Mouse (Mus musculus) MEL (cell line): ENCODE results near the gene Adra1d.

ENCODE experiments used
- CTCF ChIP-seq, 3 experiments: IDR thresholded peaks in 2 of 3; conservative IDR thresholded peaks in 1 of 3; 2 replicates each; pipeline ENCODE4 v1.5.1; 2011 to 2012; ENCODE audit warnings: low read length in 3 of 3, low read depth in 2 of 3, mild to moderate bottlenecking in 2 of 3, improper control_type of control experiment in 1 of 3, inconsistent platforms in 1 of 3, mixed read lengths in 1 of 3, moderate library complexity in 1 of 3; ENCODE audit not compliant: control insufficient read depth in 1 of 3, insufficient read depth in 1 of 3, poor library complexity in 1 of 3, severe bottlenecking in 1 of 3
- EP300 ChIP-seq, 2 experiments: IDR thresholded peaks; 2 replicates each; pipeline ENCODE4 v1.6.1; 2011; ENCODE audit warnings: improper control_type of control experiment in 2 of 2, low read length in 2 of 2, low read depth in 1 of 2, mild to moderate bottlenecking in 1 of 2
- MAFK ChIP-seq: IDR thresholded peaks from 2 replicates; pipeline ENCODE4 v1.6.1; 2011; ENCODE audit warnings: low read depth, mild to moderate bottlenecking, low read length, improper control_type of control experiment, borderline replicate concordance
- NRF1 ChIP-seq: IDR thresholded peaks from 2 replicates; pipeline ENCODE4 v1.6.1; 2014; ENCODE audit warnings: low read depth, mild to moderate bottlenecking, inconsistent platforms, low read length, improper control_type of control experiment, moderate library complexity; ENCODE audit not compliant: poor library complexity, insufficient read depth, severe bottlenecking
- SIN3A ChIP-seq: IDR thresholded peaks from 2 replicates; pipeline ENCODE4 v1.6.1; 2012; ENCODE audit warnings: low read length, improper control_type of control experiment, inconsistent platforms
- USF1 ChIP-seq: IDR thresholded peaks from 2 replicates; pipeline ENCODE4 v1.6.1; 2014; ENCODE audit warnings: low read depth, mild to moderate bottlenecking, inconsistent platforms, low read length, improper control_type of control experiment, moderate library complexity
- ZNF384 ChIP-seq: IDR thresholded peaks from 2 replicates; pipeline ENCODE4 v1.6.1; 2012; ENCODE audit warnings: low read depth, mild to moderate bottlenecking, inconsistent platforms, low read length, improper control_type of control experiment

- TF ChIP-seq NRF1 (no peak), USF1 (no peak), CTCF (IDR thresholded peaks at IDR 0.05 in 2 of 3, conservative IDR thresholded peaks at IDR 0.05 in 1 of 3; ENCODE audit: control insufficient read depth in 1 of 3, insufficient read depth in 1 of 3, low read depth in 2 of 3, low read length in 3 of 3, poor library complexity in 1 of 3, severe bottlenecking in 1 of 3) (no peak), SIN3A (no peak), MAFK (no peak), ZNF384 (no peak), EP300 (IDR thresholded peaks at IDR 0.05; ENCODE audit: low read depth in 1 of 2, low read length in 2 of 2) (no peak)
Measured at GRCm38 (mm10) chr2:131498219-131498618, 63.9 kb downstream of the Adra1d start.
